Mouse (Mus musculus): ENCODE results near the gene Ciz1. TPM values are rescaled to one million over a fixed set of nuclear protein-coding genes. Genes with fewer than 3 reads are reported as not detected.

Gene Ciz1
- total RNA-seq, 2 experiments from 2014 or later = 56.1 to 85.3 TPM

- DNase-seq (ENCODE audit: extremely low spot score in 1 of 2, low spot score in 1 of 2) = no peak
These were observed 33.2 kb upstream of the Ciz1 start for GRCm38 (mm10) chr2:32318709-32319585.

DNA sequence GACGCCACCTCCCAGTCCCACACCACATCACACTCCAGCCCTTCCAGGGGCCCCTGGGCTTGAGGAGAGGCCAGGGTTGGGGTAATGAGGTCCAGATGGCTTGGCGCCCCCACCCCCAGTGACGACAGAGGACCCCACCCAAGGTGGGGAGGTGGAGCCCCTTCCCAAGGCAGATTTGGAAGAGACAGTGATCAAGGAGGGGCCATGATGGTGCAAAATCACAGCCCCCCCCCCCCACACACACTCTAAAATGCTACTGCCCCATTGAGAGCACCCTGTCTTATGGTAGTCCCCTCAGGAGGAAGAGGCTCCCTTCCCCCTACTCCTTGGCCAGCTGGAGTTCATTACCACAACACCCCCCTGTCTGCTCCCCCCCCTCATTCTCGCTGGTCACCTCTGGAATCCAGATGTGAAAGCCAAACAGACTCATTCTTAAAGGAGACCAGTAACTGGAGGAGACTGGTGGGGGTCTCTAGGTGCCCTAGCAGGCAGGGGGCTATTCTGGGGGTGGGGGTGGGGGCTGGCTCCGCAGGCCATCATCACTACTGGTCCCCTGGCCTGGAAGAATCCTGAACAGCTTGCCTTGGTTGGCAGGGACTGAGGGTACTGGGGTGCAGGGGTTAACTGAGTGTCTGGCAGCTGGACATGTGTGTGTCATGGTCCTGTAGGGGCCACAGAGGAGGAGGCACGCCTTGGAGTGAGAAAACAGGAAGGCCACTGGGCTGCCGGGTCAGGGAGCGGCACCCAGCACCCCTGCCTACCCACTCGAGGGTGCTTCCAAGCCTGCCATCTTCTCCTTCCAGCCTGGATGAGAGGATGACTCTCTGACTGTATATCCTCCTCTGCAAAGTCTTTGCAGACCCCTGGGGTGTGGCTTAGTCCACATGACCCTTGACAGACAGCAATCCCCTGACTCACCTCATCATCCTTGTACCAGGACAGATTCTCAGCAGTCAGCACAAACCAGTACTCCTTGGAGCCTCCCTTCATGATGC lies 32.2 kb upstream of the Ciz1 start:
- DNase-seq (ENCODE audit: extremely low spot score in 1 of 2, low spot score in 1 of 2) = no peak

- no peak for DNase-seq (ENCODE audit: extremely low spot score in 1 of 2, low spot score in 1 of 2)
These were observed 31.4 kb upstream of the Ciz1 start for GRCm38 (mm10) chr2:32320721-32321120.

DNA sequence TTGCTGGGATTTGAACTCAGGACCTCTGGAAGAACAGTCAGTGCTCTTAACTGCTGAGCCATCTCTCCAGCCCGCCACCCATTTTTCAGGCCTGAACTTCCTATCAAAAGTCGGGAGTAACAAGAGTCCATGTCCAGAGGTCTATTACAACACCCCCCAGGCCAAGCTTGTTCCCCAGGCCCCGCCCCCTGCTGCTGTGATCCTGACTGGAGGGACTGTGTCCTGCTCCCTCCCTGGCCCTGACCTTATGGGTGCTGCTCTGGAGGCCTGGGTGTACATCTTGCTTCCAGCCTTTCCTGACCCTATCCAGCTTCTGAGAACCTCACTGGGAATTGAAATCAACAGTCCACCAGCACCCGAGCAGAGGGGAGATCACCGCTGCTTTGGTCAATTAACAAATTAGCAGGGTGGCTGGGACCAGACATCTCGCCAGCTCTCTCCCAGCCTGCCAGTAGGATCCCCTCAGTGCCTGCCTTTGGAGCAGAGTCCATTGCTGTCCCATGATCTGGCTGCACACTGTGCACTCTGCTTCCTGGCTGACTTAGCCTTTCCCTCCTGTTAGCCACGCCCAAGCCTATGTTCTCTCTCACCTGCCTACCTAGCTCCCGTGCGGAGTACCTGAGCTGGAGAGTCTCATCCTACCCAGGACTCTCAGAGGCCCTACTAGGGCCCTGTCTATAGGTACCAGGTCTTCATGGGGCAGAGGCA lies 30.4 kb upstream of the Ciz1 start:
- no peak for DNase-seq (ENCODE audit: extremely low spot score in 1 of 2, low spot score in 1 of 2)

DNA sequence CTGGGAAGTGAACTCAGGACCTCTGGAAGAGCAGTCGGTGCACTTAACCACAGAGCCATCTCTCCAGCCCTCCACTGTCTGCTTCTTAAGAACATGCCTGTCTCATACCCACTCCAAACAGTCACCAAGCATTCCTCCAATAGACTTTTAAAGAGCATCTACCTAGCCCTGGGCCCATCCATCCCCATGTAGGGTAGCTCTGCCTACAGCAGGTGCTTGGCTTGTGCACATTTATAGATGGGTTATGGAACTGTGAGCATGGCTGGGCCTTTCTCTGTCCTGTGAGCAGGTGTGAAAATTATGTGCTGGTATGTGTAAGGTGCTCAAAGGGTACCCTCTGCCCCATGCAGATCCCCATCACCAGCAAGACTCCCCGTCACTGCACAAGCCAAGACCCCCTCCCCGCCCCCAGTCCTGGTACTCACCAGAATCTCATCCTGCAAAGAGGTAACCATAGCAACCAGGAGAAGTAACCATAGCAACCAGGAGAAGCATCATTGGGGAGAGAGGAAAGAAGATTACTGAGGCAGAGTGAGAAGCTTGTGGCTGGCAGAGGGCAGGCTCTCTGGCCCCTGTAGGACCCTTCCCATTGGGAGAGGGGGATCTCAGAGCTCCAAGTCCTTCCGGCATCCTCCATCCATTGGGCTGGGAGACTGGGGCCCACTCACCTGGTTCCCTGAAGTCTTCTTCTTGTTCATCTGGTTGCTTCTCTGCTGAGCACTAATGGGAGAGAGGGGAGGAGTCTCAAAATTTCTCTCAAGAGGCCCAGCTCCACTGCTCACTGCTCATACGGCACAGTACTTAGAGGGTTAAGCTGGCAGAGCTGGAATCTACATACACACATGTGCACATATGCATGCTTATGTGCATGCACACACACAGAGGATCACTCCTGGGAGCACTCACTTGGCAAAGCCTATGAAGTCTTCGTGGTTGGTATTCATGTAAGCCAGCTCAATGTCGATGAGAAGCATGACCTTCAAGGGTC lies 29.1 kb upstream of the Ciz1 start:
- DNase-seq (ENCODE audit: extremely low spot score in 1 of 2, low spot score in 1 of 2) = no peak

DNA sequence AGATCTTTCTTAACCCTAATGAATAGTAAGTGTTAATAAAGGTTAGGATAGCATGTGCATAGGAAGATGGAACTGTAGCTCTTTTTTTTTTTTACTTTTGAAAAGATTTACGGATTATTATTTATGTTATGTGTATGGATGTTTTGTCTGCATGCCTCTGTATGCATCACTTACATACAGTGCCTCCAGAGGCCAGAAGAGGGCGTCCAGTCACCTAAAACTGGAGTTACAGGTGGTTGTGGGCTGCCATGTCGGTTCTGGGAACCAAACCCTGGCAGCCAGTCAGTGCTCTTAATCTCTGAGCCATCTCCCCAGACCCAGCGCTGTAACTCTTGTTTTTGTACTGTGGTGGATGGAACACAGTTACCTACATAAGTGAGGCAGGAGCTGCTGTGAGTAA lies 27.8 kb upstream of the Ciz1 start:
- no peak for DNase-seq (ENCODE audit: extremely low spot score in 1 of 2, low spot score in 1 of 2)

- no peak for DNase-seq (ENCODE audit: extremely low spot score in 1 of 2, low spot score in 1 of 2)
These were observed 26.8 kb upstream of the Ciz1 start for GRCm38 (mm10) chr2:32325342-32325741.

DNA sequence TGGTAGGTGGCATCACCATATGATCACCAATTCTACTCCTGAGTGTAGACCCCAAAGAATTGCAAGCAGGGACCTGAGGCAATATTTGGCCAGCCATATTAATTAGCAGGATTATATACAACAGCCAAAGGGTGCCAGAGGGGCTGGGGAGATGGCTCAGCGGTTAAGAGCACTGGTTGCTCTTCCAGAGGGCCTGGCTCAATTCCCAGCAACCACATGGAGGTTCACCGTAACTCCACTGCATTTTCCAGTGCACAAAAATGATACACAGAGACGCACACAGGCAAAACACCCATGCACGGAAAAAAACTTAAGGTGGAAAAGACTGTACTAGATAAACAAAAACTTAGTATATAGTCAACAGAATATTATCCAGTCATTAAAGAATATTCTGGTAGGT lies 24.9 kb upstream of the Ciz1 start:
- no peak for DNase-seq (ENCODE audit: extremely low spot score in 1 of 2, low spot score in 1 of 2)

DNA sequence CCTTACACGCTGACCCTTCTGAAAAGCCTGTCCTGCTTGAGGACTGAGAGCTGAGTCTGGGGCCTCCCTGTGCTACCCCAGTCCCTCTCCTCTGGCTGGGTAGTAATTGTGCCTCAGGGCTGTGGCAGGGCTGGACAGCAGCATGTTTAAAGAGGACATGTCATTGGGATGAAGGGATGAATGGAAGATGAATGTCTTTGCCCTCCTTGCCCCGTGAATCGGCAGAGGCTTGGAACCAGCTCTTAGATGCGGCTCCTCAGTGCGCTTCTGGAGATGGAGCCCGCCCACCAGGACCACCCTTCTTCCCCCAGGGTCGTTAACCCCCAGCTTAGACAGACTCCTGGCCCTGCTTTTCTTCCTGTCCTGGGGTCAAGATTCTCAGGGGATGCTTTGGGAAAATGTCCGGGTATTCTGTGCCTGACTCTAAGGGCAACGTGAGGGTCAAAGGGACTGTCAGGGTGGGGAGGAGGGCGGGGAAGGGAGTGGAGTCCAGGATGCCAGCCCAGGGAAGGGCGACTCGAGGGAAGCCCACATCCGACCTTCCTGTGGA lies 23.1 kb upstream of the Ciz1 start:
- DNase-seq (ENCODE audit: extremely low spot score in 1 of 2, low spot score in 1 of 2) = no peak

DNA sequence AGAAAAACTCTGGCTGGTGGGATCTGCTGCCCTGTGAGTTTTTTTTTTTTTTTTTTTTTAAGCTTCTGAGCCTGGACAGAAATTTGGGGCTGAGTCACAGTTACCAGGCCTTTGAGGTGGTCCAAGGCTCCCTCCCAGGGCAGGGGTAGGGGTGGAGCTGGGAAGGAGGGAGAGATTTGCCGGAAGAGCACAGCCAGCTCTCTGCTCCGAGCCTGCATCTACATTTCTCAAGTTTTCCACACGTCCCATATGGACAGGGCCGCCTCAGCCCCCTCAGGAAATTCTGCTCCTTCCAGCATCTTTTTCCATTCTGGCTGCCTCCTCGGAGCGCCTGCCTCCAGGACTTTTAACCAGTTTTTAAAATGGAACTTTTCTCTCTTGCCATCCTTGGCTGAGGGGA lies 22.6 kb upstream of the Ciz1 start:
- DNase-seq (ENCODE audit: extremely low spot score in 1 of 2, low spot score in 1 of 2) = no peak

- no peak for DNase-seq (ENCODE audit: extremely low spot score in 1 of 2, low spot score in 1 of 2)
These were observed 20.0 kb upstream of the Ciz1 start for GRCm38 (mm10) chr2:32332159-32332558.

DNA sequence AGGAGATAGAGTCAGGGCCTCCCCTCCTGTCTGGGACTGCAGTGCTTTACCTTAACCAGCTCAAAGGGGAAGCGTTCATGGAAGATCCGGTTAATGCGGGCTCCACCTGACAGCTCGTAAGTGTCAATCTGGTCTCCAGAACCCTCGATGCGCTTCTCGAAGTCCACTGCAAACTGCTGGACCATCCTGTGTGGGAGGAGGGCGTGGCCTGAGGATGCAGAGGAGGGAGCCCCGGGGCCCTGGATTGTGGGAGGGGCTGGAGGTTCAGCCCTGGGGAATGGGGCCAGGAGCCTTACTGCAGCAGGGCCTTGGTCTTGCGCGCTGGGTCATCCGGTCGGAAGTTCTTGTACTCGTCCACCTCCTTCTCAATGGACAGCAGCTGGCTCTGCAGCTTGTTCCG lies 16.2 kb upstream of the Ciz1 start:
- DNase-seq (ENCODE audit: extremely low spot score in 1 of 2, low spot score in 1 of 2) = no peak

GRCm38 (mm10) chr2:32339912-32340642 lies 12.1 kb upstream of the Ciz1 start:
- no peak for DNase-seq (ENCODE audit: extremely low spot score in 1 of 2, low spot score in 1 of 2)

- no peak for DNase-seq (ENCODE audit: extremely low spot score in 1 of 2, low spot score in 1 of 2)
These were observed 11.1 kb upstream of the Ciz1 start for GRCm38 (mm10) chr2:32340836-32341633.

DNA sequence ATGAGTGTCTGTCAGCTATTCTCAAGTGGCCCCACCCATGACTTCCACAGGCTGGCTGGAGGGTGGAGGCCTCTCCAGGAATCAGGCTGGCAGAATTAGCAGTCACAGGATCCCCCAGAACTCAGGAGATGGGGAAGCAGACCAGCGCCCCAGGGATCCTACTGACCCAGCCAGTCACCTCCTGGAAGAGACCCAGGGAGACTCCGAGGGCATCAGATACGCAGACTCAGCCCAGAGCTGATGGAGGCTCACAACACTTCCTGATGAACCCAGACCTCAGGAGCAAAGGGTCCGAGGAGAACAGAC lies 10.5 kb upstream of the Ciz1 start:
- DNase-seq (ENCODE audit: extremely low spot score in 1 of 2, low spot score in 1 of 2) = no peak

DNA sequence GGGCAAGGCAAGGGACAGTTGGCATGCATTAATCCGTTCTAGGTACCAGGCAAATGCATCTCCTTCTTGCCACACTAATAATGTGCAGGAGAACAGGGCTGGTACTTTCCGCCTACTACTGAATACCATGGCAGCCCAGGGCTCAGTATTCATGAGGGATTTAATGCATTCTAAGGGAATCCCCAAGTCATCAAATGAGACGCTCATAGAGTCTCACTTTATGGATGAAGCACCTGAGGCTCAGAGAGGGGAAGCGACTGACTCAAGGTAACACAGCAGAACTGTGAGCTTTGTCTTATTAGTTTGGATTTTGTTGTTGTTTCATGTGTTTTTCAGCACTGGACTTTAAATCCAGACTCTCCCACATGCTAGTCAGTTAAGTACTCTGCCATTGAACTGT lies 10.1 kb upstream of the Ciz1 start:
- DNase-seq (ENCODE audit: extremely low spot score in 1 of 2, low spot score in 1 of 2) = no peak

DNA sequence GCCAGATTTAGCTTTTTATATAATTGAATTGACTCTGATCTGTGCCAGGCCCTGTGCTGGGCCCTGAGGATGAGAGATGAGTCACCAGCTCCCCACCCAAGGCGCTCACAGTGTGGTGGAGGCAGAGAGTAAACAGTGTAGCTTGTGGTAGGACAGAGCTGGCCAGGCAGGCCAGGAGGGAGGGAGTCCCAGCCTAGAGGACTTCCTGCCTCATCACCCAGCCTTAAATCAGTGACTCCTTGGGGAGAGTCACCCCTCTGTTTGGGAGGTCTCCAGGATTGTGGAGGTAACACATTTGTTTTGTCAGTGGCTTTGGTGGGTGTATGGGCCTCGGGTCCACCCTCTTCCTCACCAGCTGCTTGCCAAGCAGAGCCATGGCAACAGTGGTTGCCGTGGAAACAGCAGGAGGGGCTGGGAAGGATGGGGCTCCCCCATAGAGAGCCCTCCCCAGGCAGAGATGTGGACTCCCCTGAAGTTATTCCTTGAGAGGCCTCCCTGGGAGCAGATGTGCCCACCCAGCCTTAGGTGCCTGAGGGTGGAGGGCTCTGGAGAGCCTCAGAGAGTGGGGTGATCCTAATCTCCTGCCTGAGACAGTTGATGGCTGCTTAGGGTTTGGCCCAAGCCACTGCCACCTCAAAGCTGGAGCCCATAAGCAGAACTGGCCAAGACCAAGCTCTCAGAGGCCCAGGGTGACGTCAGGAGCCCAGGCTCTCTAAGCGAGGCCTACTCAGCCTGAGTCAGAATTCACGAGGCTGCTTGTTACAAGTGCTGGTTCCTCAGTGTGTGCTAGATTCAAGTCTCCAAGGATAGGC lies 9.4 kb upstream of the Ciz1 start:
- DNase-seq (ENCODE audit: extremely low spot score in 1 of 2, low spot score in 1 of 2) = peak in 1 of 2 experiments; percentile 55
